Mouse (Mus musculus) kidney, postnatal 0 days (tissue): ENCODE measurements at regions not wholly inside any gene's neighbourhood (a gene's known extent, or its start where the extent isn't known, plus 50 kb on each side); places are given as distances from the start of the nearest gene placed in this dataset.

Experiments used
- ATAC-seq: fragments of 200-750 bp; cut with Nextera tagmentation; replicated peaks from 2 replicates; pipeline ENCODE4 v1.8.0; 2017; ENCODE audit warnings: low read depth, moderate number of reproducible peaks, moderate TSS enrichment, moderate library complexity; ENCODE audit not compliant: low FRiP score
- DNase-seq: peaks from one replicate; pipeline ENCODE4 v3.0.0-alpha.2; 2016; ENCODE audit warnings: low spot score
- H3K27ac ChIP-seq: fragments of 300-500 bp; sonication (generic); 2 replicates; pipeline ENCODE4 v1.5.1; 2014; ENCODE audit warnings: mild to moderate bottlenecking
- H3K27me3 ChIP-seq: fragments of 300-500 bp; sonication (generic); 2 replicates; pipeline ENCODE4 v1.6.1; 2014; ENCODE audit warnings: low read length, mixed read lengths; ENCODE audit not compliant: insufficient read depth
- H3K36me3 ChIP-seq: fragments of 300-500 bp; sonication (generic); 2 replicates; pipeline ENCODE4 v1.6.1; 2014; ENCODE audit warnings: low read length, mixed read lengths; ENCODE audit not compliant: insufficient read depth
- H3K4me1 ChIP-seq: fragments of 300-500 bp; sonication (generic); replicated peaks from 2 replicates; pipeline ENCODE4 v1.6.1; 2014; ENCODE audit warnings: antibody characterized with exemption, low read length, mixed read lengths; ENCODE audit not compliant: insufficient read depth
- H3K4me2 ChIP-seq: fragments of 300-500 bp; sonication (generic); 2 replicates; pipeline ENCODE4 v1.6.1; 2014; ENCODE audit warnings: mild to moderate bottlenecking, low read length, moderate library complexity, mixed read lengths
- H3K4me3 ChIP-seq: fragments of 300-500 bp; sonication (generic); replicated peaks from 2 replicates; pipeline ENCODE4 v1.5.1; 2014; ENCODE audit warnings: low read depth, low read length
- H3K9ac ChIP-seq: fragments of 300-500 bp; sonication (generic); 2 replicates; pipeline ENCODE4 v1.6.1; 2014; ENCODE audit warnings: low read depth, low read length
- H3K9me3 ChIP-seq: fragments of 300-500 bp; sonication (generic); replicated peaks from 2 replicates; pipeline ENCODE4 v1.6.1; 2016; ENCODE audit warnings: low read length, inconsistent platforms, mixed read lengths
- CTCF ChIP-seq: IDR thresholded peaks from 2 replicates; pipeline ENCODE4 v1.5.1; 2016; ENCODE audit warnings: antibody characterized with exemption, low read depth, mild to moderate bottlenecking, moderate library complexity
- WGBS: fragments of 180-500 bp; shearing (Covaris S2); extraction: QIAGEN DNeasy Blood & Tissue Kit; methylation state at CpG from one replicate; pipeline ENCODE4 v1.1.7; 2014; 5-methylcytosine and 5-hydroxymethylcytosine counted together

GRCm38 (mm10) chr10:96238251-96238650 is 101.8 kb downstream of the Gm5426 start:
- no peak for ATAC-seq
- Histone ChIP-seq H3K27ac (no peak overlapping the region), H3K36me3 (no peaks in the 10 kb centered on the region), H3K27me3 (no peaks in the 10 kb centered on the region), H3K4me1 (0 out of 2 replicates have a peak, but pooled peaks cover 4% of the 10 kb centered on the region), H3K4me2 (no peak overlapping the region), H3K9ac (no peak overlapping the region), H3K9me3 (no peaks in the 10 kb centered on the region), H3K4me3 (no peak overlapping the region)
- TF ChIP-seq CTCF = no peak
- DNase-seq = no peak
- 75% methylated on average over 4 of the region's 4 CpGs for WGBS

GRCm38 (mm10) chr10:96238850-96239249 is 102.4 kb downstream of the Gm5426 start:
- H3K4me1 ChIP-seq = 0 out of 2 replicates have a peak, but pooled peaks cover 4% of the 10 kb centered on the region
- no peak overlapping the region for H3K9ac ChIP-seq
- H3K27me3 ChIP-seq = no peaks in the 10 kb centered on the region
- ATAC-seq (no peak), DNase-seq (peak; percentile 22)
- H3K9me3 ChIP-seq = no peaks in the 10 kb centered on the region
- 58% methylated on average over 3 of the region's 3 CpGs for WGBS
- H3K4me2 ChIP-seq = no peak overlapping the region
- no peak overlapping the region for H3K27ac ChIP-seq
- no peaks in the 10 kb centered on the region for H3K36me3 ChIP-seq
- no peak overlapping the region for H3K4me3 ChIP-seq
- TF ChIP-seq CTCF = no peak

DNA sequence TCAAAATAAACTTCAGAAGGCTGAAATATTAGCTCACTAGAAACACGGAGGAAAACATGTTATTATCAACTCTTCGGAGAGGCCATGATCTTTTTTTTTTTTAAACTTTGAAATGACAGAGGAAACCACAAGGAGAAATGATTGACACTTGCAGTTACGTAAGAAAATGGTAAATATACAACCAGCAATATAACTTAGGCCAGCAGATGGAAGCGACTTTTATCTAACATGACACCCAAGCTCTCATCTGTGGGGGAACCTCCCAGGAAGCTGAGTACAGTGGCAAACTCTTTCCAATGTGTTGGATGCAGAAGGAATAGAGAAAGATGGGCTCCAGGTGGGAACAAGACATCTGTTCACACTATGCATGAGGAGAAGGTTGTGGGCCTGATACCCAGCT is 104.2 kb downstream of the Gm5426 start:
- Histone ChIP-seq H3K27me3 (no peaks in the 10 kb centered on the region), H3K9me3 (no peaks in the 10 kb centered on the region), H3K9ac (no peak overlapping the region), H3K4me3 (no peak overlapping the region), H3K36me3 (no peaks in the 10 kb centered on the region), H3K27ac (no peak overlapping the region), H3K4me2 (no peak overlapping the region), H3K4me1 (no peaks in the 10 kb centered on the region)
- ATAC-seq (no peak), DNase-seq (no peak)
- TF ChIP-seq CTCF = no peak
- 86% methylated on average over 4 of the region's 4 CpGs for WGBS

DNA sequence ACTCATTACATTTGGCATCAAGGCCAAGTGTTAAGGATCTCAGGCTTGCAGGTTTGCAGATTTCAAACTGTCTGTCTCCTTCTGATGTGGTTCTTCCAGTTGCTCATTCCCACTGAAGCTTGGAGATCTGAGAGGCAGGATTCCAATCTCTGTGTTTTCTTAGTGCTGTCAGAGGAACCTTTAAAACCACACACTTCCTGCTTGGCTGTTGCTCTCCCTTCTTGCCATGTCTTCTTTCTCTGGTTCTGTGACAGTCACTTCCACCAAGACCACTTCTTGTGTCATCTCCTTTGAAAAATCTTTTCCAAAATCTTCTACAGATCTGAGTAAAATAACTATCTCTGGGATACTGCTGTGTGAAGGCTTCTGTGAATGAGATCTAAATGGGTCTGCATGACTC is 117.3 kb downstream of the Gm5426 start:
- DNase-seq (no peak), ATAC-seq (no peak)
- H3K4me2 ChIP-seq = no peak overlapping the region
- H3K4me1 ChIP-seq = no peaks in the 10 kb centered on the region
- no peaks in the 10 kb centered on the region for H3K36me3 ChIP-seq
- no peaks in the 10 kb centered on the region for H3K27me3 ChIP-seq
- no peak overlapping the region for H3K27ac ChIP-seq
- H3K4me3 ChIP-seq = no peak overlapping the region
- no peak for TF ChIP-seq CTCF
- no peak overlapping the region for H3K9ac ChIP-seq
- no peaks in the 10 kb centered on the region for H3K9me3 ChIP-seq

DNA sequence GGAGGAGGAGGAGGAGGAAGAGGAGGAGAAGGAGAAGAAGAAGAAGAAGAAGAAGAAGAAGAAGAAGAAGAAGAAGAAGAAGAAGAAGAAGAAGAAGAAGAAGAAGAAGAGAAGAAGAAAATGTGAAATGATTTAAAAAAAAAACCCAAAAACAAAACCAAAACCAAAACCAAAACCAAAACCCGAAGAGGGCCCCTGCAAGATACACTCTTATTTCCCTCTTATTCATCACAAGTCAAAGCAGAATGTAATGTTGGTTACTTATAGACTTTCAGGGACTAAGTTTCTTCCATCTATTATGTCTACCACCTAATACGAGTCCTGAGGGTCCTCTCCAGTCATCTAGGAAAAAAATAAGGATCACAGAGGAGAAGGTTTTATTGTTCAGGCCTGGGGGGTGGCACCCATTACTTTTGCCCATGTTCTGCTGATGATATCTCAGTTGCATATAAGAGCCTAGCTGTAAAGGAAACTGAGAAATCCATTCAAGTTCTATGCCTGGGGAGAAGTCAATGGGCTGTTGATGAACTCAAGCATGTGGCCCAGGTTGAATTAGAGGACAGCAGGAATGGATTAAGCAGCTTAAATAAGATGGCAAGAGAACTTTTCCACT is 118.0 kb downstream of the Gm5426 start:
- Histone ChIP-seq H3K4me1 (no peaks in the 10 kb centered on the region), H3K4me3 (no peak overlapping the region), H3K4me2 (no peak overlapping the region), H3K27ac (no peak overlapping the region), H3K9me3 (no peaks in the 10 kb centered on the region), H3K9ac (no peak overlapping the region), H3K36me3 (no peaks in the 10 kb centered on the region), H3K27me3 (no peaks in the 10 kb centered on the region)
- WGBS = 90% methylated on average over 2 of the region's 2 CpGs
- no peak for ATAC-seq
- DNase-seq = no peak
- TF ChIP-seq CTCF = no peak

DNA sequence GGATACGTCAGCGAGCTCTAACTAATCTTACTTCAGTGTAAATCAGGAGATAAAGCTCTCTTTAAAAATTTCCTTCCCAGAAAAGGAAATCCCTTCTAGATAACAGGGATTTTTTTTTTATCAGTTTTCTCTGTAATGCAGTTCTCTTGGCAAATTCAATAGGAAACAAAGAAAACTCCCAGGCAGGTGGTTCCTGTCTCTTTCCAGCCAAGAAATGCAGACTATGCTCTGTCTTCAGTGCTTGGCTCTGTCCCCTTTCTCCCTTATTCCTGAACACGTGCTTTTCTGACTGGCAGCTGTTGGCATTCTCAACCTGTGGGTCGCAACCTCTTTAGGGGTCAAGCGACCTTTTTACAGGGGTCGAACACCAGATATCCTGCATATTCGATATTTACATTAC is 121.5 kb downstream of the Gm5426 start:
- no peak overlapping the region for H3K4me3 ChIP-seq
- H3K4me1 ChIP-seq = no peaks in the 10 kb centered on the region
- no peaks in the 10 kb centered on the region for H3K27me3 ChIP-seq
- 61% methylated on average over 7 of the region's 7 CpGs for WGBS
- no peak overlapping the region for H3K9ac ChIP-seq
- no peak overlapping the region for H3K27ac ChIP-seq
- DNase-seq (peak; percentile 63), ATAC-seq (no peak)
- H3K4me2 ChIP-seq = no peak overlapping the region
- H3K36me3 ChIP-seq = no peaks in the 10 kb centered on the region
- H3K9me3 ChIP-seq = no peaks in the 10 kb centered on the region
- no peak for TF ChIP-seq CTCF

DNA sequence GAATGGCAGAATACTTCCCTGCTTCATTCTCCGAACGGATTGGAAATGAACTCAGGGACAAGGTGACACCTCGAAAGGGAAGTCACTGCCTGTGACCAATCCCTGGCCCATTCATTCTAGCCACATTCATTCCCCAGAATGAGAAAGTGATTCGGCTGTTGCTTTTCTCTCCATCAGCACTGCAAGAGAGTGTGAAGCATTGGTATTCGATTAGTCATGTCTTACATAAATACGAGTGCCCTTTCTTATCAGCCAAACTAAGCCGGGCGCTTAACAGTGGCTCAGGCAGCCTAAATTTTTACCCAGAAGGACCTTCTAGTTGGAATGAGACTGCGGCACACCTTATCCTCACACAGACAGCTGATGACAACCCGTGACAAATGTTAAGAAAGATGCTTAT is 122.8 kb downstream of the Gm5426 start:
- Histone ChIP-seq H3K4me3 (no peak overlapping the region), H3K4me2 (no peak overlapping the region), H3K9ac (no peak overlapping the region), H3K36me3 (no peaks in the 10 kb centered on the region), H3K27ac (no peak overlapping the region), H3K4me1 (peaks cover 4% of the 10 kb centered on the region; the same call in 1 of the 2 replicates), H3K9me3 (no peaks in the 10 kb centered on the region), H3K27me3 (no peaks in the 10 kb centered on the region)
- WGBS = 89% methylated on average over 10 of the region's 10 CpGs
- TF ChIP-seq CTCF = no peak
- no peak for DNase-seq
- no peak for ATAC-seq
